Mouse (Mus musculus) CH12.LX (cell line): Measurements from ENCODE around the gene Micu1. TPM values are rescaled to one million over a fixed set of nuclear protein-coding genes. Genes with fewer than 3 reads are reported as not detected.

Experiments used
- DNase-seq: peaks from one replicate; pipeline ENCODE4 v3.0.0-alpha.2; 2013; ENCODE audit errors: extremely low read depth
- H3K27ac ChIP-seq: 2 replicates; pipeline ENCODE4 v1.5.1; 2012; ENCODE audit warnings: low read depth, mild to moderate bottlenecking, control low read depth, moderate library complexity; ENCODE audit not compliant: insufficient read depth
- H3K27me3 ChIP-seq: replicated peaks from 2 replicates; pipeline ENCODE3; 2012; ENCODE audit warnings: inconsistent platforms
- H3K36me3 ChIP-seq, 2 experiments: replicated peaks in 1 of 2; 2 replicates each; pipeline versions ENCODE3 to v1.6.1; 2012; ENCODE audit warnings: inconsistent platforms in 1 of 2, low read length in 1 of 2, mild to moderate bottlenecking in 1 of 2, mixed read lengths in 1 of 2, moderate library complexity in 1 of 2; ENCODE audit not compliant: control insufficient read depth in 1 of 2, insufficient read depth in 1 of 2
- H3K4me1 ChIP-seq, 2 experiments: 2 replicates each; pipeline ENCODE4 v1.6.1; 2012; ENCODE audit warnings: inconsistent platforms in 1 of 2, moderate library complexity in 1 of 2; ENCODE audit not compliant: insufficient read depth in 2 of 2, control insufficient read depth in 1 of 2
- H3K4me2 ChIP-seq: 2 replicates; pipeline ENCODE4 v1.6.1; 2012; ENCODE audit warnings: low read depth, mild to moderate bottlenecking, control low read depth; ENCODE audit not compliant: poor library complexity, insufficient read depth, severe bottlenecking
- H3K4me3 ChIP-seq, 3 experiments: fragments of 150-350 bp in 1 of 3; sonication (generic) in 1 of 3; replicated peaks in 1 of 3; 2 replicates each; pipeline versions ENCODE3 to v1.5.1; 2011 to 2012; ENCODE audit warnings: low read depth in 2 of 3, low read length in 2 of 3, mild to moderate bottlenecking in 2 of 3, moderate library complexity in 2 of 3, control low read depth in 1 of 3, improper control_type of control experiment in 1 of 3, inconsistent platforms in 1 of 3, mixed read lengths in 1 of 3; ENCODE audit not compliant: poor library complexity in 1 of 3
- H3K79me2 ChIP-seq: replicated peaks from 2 replicates; pipeline ENCODE4 v1.6.1; 2012; ENCODE audit warnings: mild to moderate bottlenecking, moderate library complexity; ENCODE audit not compliant: control insufficient read depth, poor library complexity, insufficient read depth, severe bottlenecking; ENCODE audit errors: extremely low read depth
- H3K9ac ChIP-seq: 2 replicates; pipeline ENCODE4 v1.6.1; 2012; ENCODE audit warnings: low read depth, mild to moderate bottlenecking, control low read depth, moderate library complexity; ENCODE audit not compliant: insufficient read depth
- H3K9me3 ChIP-seq: replicated peaks from 2 replicates; pipeline ENCODE3; 2012; ENCODE audit warnings: low read length, inconsistent platforms, mixed read lengths
- CHD1 ChIP-seq: IDR thresholded peaks from 2 replicates; pipeline ENCODE4 v1.6.1; 2012; ENCODE audit warnings: low read depth, low read length, improper control_type of control experiment, inconsistent platforms
- CHD2 ChIP-seq: IDR thresholded peaks from 2 replicates; pipeline ENCODE4 v1.6.1; 2011; ENCODE audit warnings: low read length, improper control_type of control experiment
- CTCF ChIP-seq, 2 experiments: IDR thresholded peaks in 1 of 2; conservative IDR thresholded peaks in 1 of 2; 2 replicates each; pipeline ENCODE4 v1.5.1; 2011 to 2012; ENCODE audit warnings: low read depth in 2 of 2, low read length in 2 of 2, improper control_type of control experiment in 1 of 2, inconsistent platforms in 1 of 2, mild to moderate bottlenecking in 1 of 2, moderate library complexity in 1 of 2
- ELF1 ChIP-seq: IDR thresholded peaks from 2 replicates; pipeline ENCODE4 v1.6.1; 2014; ENCODE audit warnings: low read depth, mild to moderate bottlenecking, inconsistent platforms, low read length, improper control_type of control experiment
- EP300 ChIP-seq: IDR thresholded peaks from 2 replicates; pipeline ENCODE4 v1.6.1; 2011; ENCODE audit warnings: low read length, improper control_type of control experiment
- HCFC1 ChIP-seq: IDR thresholded peaks from 2 replicates; pipeline ENCODE4 v1.6.1; 2012; ENCODE audit warnings: low read depth, mild to moderate bottlenecking, inconsistent platforms, low read length, improper control_type of control experiment
- IRF4 ChIP-seq: IDR thresholded peaks from 2 replicates; pipeline ENCODE4 v1.6.1; 2014; ENCODE audit warnings: low read depth, mild to moderate bottlenecking, inconsistent platforms, low read length, improper control_type of control experiment
- JUN ChIP-seq: IDR thresholded peaks from 2 replicates; pipeline ENCODE4 v1.6.1; 2011; ENCODE audit warnings: low read depth, mild to moderate bottlenecking, low read length, improper control_type of control experiment, moderate library complexity; ENCODE audit not compliant: insufficient read depth
- MAFK ChIP-seq: IDR thresholded peaks from 2 replicates; pipeline ENCODE4 v1.6.1; 2011; ENCODE audit warnings: low read length, improper control_type of control experiment; ENCODE audit not compliant: insufficient replicate concordance
- MAX ChIP-seq: IDR thresholded peaks from 2 replicates; pipeline ENCODE4 v1.6.1; 2011; ENCODE audit warnings: low read length, improper control_type of control experiment
- MEF2A ChIP-seq: IDR thresholded peaks from 2 replicates; pipeline ENCODE4 v1.6.1; 2014; ENCODE audit warnings: low read depth, mild to moderate bottlenecking, inconsistent platforms, low read length, improper control_type of control experiment, borderline replicate concordance
- MXI1 ChIP-seq: IDR thresholded peaks from 2 replicates; pipeline ENCODE4 v1.6.1; 2011; ENCODE audit warnings: mild to moderate bottlenecking, low read depth, low read length, improper control_type of control experiment
- NELFE ChIP-seq: IDR thresholded peaks from 2 replicates; pipeline ENCODE4 v1.6.1; 2011; ENCODE audit warnings: low read depth, low read length, improper control_type of control experiment
- PAX5 ChIP-seq: IDR thresholded peaks from 2 replicates; pipeline ENCODE4 v1.6.1; 2012; ENCODE audit warnings: low read length, inconsistent platforms, mixed read lengths
- POLR2A ChIP-seq: IDR thresholded peaks from 2 replicates; pipeline ENCODE4 v1.6.1; 2011; ENCODE audit warnings: low read depth, mild to moderate bottlenecking, improper control_type of control experiment, low read length
- POLR2AphosphoS2 ChIP-seq: IDR thresholded peaks from 2 replicates; pipeline ENCODE4 v1.6.1; 2011; ENCODE audit warnings: low read depth, low read length, improper control_type of control experiment
- USF1 ChIP-seq: IDR thresholded peaks from 2 replicates; pipeline ENCODE4 v1.6.1; 2014; ENCODE audit warnings: low read depth, mild to moderate bottlenecking, inconsistent platforms, low read length, improper control_type of control experiment
- ZC3H11A ChIP-seq: IDR thresholded peaks from 2 replicates; pipeline ENCODE4 v1.6.1; 2012; ENCODE audit warnings: low read depth, mild to moderate bottlenecking, inconsistent platforms, low read length, improper control_type of control experiment
- ZKSCAN1 ChIP-seq: IDR thresholded peaks from 2 replicates; pipeline ENCODE4 v1.6.1; 2012; ENCODE audit warnings: low read depth, inconsistent platforms, low read length, improper control_type of control experiment, borderline replicate concordance
- ZNF384 ChIP-seq: IDR thresholded peaks from 2 replicates; pipeline ENCODE4 v1.6.1; 2012; ENCODE audit warnings: low read depth, low read length, improper control_type of control experiment, inconsistent platforms
- dilution Hi-C: fragments of 300-500 bp; cut with MboI; formaldehyde crosslinking; loops from 2 replicates; pipeline ENCODE4 v1.14.3; 2020; ENCODE audit warnings: low sequenced_read_pairs; ENCODE audit not compliant: extremely low pct_unique_long_range_greater_than_20kb, extremely low pct_ligation_motif_present
- in situ Hi-C: fragments of 300-500 bp; cut with MboI; formaldehyde crosslinking; loops from 3 replicates; pipeline ENCODE4 v1.14.3; 2019; ENCODE audit warnings: low sequenced_read_pairs, low pct_ligation_motif_present, low pct_unique_long_range_greater_than_20kb, mixed read lengths
- polyA plus RNA-seq: library from polyadenylated mRNA; unstranded; fragments of >175 nt; gene quantifications from 2 replicates; pipeline ENCODE4 v1.2.1, GENCODE M21; 2012; ENCODE audit warnings: low read depth; ENCODE audit not compliant: insufficient read length
- total RNA-seq, 2 experiments: library from RNA; depleted of rRNA; stranded (reverse); fragments of 300-350 nt in 1 of 2; fragments of >200 nt in 1 of 2; gene quantifications; 2 replicates each; pipeline ENCODE4 v1.2.3; 2012 to 2014

Micu1 gene
- total and polyA plus RNA-seq, 3 experiments = 23.1 to 37.1 (median 29.3) TPM

GRCm38 (mm10) chr10:59857157-59857556 lies 154.9 kb downstream of the Micu1 start:
- no peaks in the 10 kb centered on the region for H3K9me3 ChIP-seq
- in situ Hi-C loops = loop anchor here (25.0 kb wide), 1 partner anchor 720 kb away; no protein-coding TSS in a partner anchor
- H3K4me2 ChIP-seq = no peak overlapping the region
- H3K79me2 ChIP-seq = no peaks in the 10 kb centered on the region
- dilution Hi-C loops = no loop called here
- no peak overlapping the region for H3K27ac ChIP-seq
- H3K4me3 ChIP-seq = no peak overlapping the region
- peaks cover 2 to 6% of the 10 kb centered on the region in 2 experiments; a peak in 1 of 4 replicates for H3K4me1 ChIP-seq
- no peak for TF ChIP-seq MAX
- no peak for TF ChIP-seq HCFC1
- TF ChIP-seq POLR2A = no peak
- TF ChIP-seq MXI1 = no peak
- no peaks in the 10 kb centered on the region for H3K27me3 ChIP-seq
- peaks cover 0 to 13% of the 10 kb centered on the region in 2 experiments for H3K36me3 ChIP-seq
- DNase-seq = no peak
- H3K9ac ChIP-seq = no peak overlapping the region

DNA sequence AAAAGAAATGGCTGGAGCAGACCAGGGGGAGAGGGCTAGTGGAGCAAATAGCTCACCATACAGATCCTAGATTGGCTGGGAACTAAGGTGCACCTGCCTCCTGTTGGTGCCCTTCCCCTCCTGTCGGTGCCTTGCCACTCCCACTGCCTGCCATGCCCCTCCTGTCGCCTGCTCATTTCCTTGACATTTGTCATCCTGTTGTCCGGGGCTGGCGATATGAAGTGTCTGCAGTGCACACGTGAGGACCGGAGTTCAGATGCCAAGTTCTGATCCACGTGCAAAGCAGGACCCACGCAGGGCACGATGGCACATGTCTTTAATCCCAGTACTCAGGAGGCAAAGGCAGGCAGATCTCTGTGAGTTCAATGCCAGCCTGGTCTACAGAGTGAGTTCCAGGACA lies 158.4 kb downstream of the Micu1 start:
- dilution Hi-C loops (no loop called here), in situ Hi-C loops (loop anchor here (10.0 to 25.0 kb wide), 2 partner anchors 556 to 723 kb away; no protein-coding TSS in a partner anchor)
- Histone ChIP-seq H3K4me3 (no peak overlapping the region), H3K9ac (no peak overlapping the region), H3K4me2 (no peak overlapping the region), H3K27me3 (no peaks in the 10 kb centered on the region), H3K79me2 (no peaks in the 10 kb centered on the region), H3K9me3 (no peaks in the 10 kb centered on the region), H3K4me1 (peaks cover 6 to 40% of the 10 kb centered on the region in 2 experiments; a peak in 2 of 4 replicates), H3K27ac (no peak overlapping the region), H3K36me3 (peaks cover 0 to 20% of the 10 kb centered on the region in 2 experiments)
- no peak for DNase-seq
- no peak for TF ChIP-seq IRF4
- no peak for TF ChIP-seq POLR2AphosphoS2
- no peak for TF ChIP-seq MEF2A
- no peak for TF ChIP-seq PAX5

GRCm38 (mm10) chr10:59861201-59861600 lies 158.9 kb downstream of the Micu1 start:
- Histone ChIP-seq H3K4me3 (no peak overlapping the region), H3K4me1 (peaks cover 6 to 40% of the 10 kb centered on the region in 2 experiments; a peak in 2 of 4 replicates), H3K79me2 (no peaks in the 10 kb centered on the region), H3K9me3 (no peaks in the 10 kb centered on the region), H3K36me3 (peaks cover 0 to 20% of the 10 kb centered on the region in 2 experiments), H3K4me2 (no peak overlapping the region), H3K27me3 (no peaks in the 10 kb centered on the region)
- dilution Hi-C loops = no loop called here
- TF ChIP-seq POLR2AphosphoS2 (no peak), CTCF (conservative IDR thresholded peaks at IDR 0.05 in 1 of 2, IDR thresholded peaks at IDR 0.05 in 1 of 2; ENCODE audit: low read depth in 2 of 2, low read length in 2 of 2) (no peak), ZC3H11A (no peak), ZNF384 (no peak), NELFE (no peak), ZKSCAN1 (no peak), CHD2 (no peak), MAFK (no peak), CHD1 (no peak), JUN (no peak), USF1 (no peak), EP300 (no peak), ELF1 (no peak)
- TF ChIP-seq, all 38 proteins: peak for 0
- DNase-seq = no peak
- H3K27ac ChIP-seq = no peak overlapping the region
- H3K9ac ChIP-seq = no peak overlapping the region
- in situ Hi-C loops = loop anchor here (10.0 to 25.0 kb wide), 2 partner anchors 556 to 724 kb away; no protein-coding TSS in a partner anchor
